Mouse (Mus musculus) hematopoietic stem cell, adult 5-6 weeks (primary cell): ENCODE results near the gene Ldhc. TPM values are rescaled to one million over a fixed set of nuclear protein-coding genes. Genes with fewer than 3 reads are reported as not detected.
A peak's percentile ranks its signal among the peaks of the same experiment; 100 is the strongest.
"Not testable (repeated sequence)": the region's sequence is repeated elsewhere in the genome, so short reads cannot be mapped to it uniquely, and the experiment has no call there.

ENCODE experiments used
- ATAC-seq, 2 experiments: fragments of 125-278 bp in 1 of 2; replicated peaks in 1 of 2; 2 replicates each; pipeline ENCODE4 v1.8.0; 2016 to 2017; ENCODE audit warnings: inconsistent platforms in 2 of 2, mild to moderate bottlenecking in 2 of 2, moderate number of reproducible peaks in 2 of 2, low read depth in 1 of 2, moderate TSS enrichment in 1 of 2; ENCODE audit not compliant: low FRiP score in 2 of 2, poor library complexity in 2 of 2, severe bottlenecking in 2 of 2, insufficient read depth in 1 of 2, low TSS enrichment in 1 of 2
- total RNA-seq: library from RNA; stranded (forward); fragments of 172-1452, 232-1000 nt; gene quantifications from 2 replicates; pipeline ENCODE4 v1.2.3, GENCODE M21; 2017

Ldhc gene
- total RNA-seq = 4.6 TPM in 1 of 2 replicates, not detected in the other

- no peak for ATAC-seq
Measured at GRCm38 (mm10) chr7:46860996-46861395, at the start of gene Ldhc. Gene Ldhc, plus strand, starts transcription at chr7:46861203.

GRCm38 (mm10) chr7:46814012-46814411 lies 47.0 kb upstream of the Ldhc start:
- no peak for ATAC-seq

- not testable (repeated sequence) for ATAC-seq
Measured at GRCm38 (mm10) chr7:46820876-46821632, 39.9 kb upstream of the Ldhc start.

GRCm38 (mm10) chr7:46827046-46827802 lies 33.8 kb upstream of the Ldhc start:
- no peak for ATAC-seq

GRCm38 (mm10) chr7:46827803-46828184 lies 33.2 kb upstream of the Ldhc start:
- no peak for ATAC-seq

- no peak for ATAC-seq
Measured at GRCm38 (mm10) chr7:46829911-46830310, 31.1 kb upstream of the Ldhc start.

GRCm38 (mm10) chr7:46830799-46831590 lies 30.0 kb upstream of the Ldhc start:
- ATAC-seq = peak; percentile 68 to 79

GRCm38 (mm10) chr7:46831693-46832092 lies 29.3 kb upstream of the Ldhc start:
- ATAC-seq = no peak

- not testable (repeated sequence) for ATAC-seq
Measured at GRCm38 (mm10) chr7:46832112-46832810, 28.7 kb upstream of the Ldhc start.

GRCm38 (mm10) chr7:46833266-46833665 lies 27.7 kb upstream of the Ldhc start:
- peak; percentile 70 to 80 for ATAC-seq

GRCm38 (mm10) chr7:46833670-46834255 lies 27.2 kb upstream of the Ldhc start:
- ATAC-seq = no peak

- ATAC-seq = no peak
Measured at GRCm38 (mm10) chr7:46834994-46835610, 25.9 kb upstream of the Ldhc start.

- no peak for ATAC-seq
Measured at GRCm38 (mm10) chr7:46836357-46836756, 24.6 kb upstream of the Ldhc start.

- no peak for ATAC-seq
Measured at GRCm38 (mm10) chr7:46837073-46837472, 23.9 kb upstream of the Ldhc start.

- ATAC-seq = peak; percentile 32 to 46
Measured at GRCm38 (mm10) chr7:46838104-46838671, 22.8 kb upstream of the Ldhc start.

GRCm38 (mm10) chr7:46838891-46839302 lies 22.1 kb upstream of the Ldhc start:
- ATAC-seq = peak; percentile 85 to 88
